Mouse (Mus musculus) testis, adult 2 months (tissue): ENCODE measurements at regions not wholly inside any gene's neighbourhood (a gene's known extent, or its start where the extent isn't known, plus 50 kb on each side); places are given as distances from the start of the nearest gene placed in this dataset.

Experiments
- CTCF ChIP-seq: fragments of 200-500 bp; IDR thresholded peaks from 2 replicates; pipeline ENCODE4 v1.5.1; 2012; ENCODE audit warnings: low read depth, mild to moderate bottlenecking, inconsistent platforms, low read length, moderate library complexity; ENCODE audit not compliant: control insufficient read depth, insufficient read depth, insufficient replicate concordance
- POLR2A ChIP-seq: fragments of 200-500 bp; IDR thresholded peaks from 2 replicates; pipeline ENCODE4 v1.6.1; 2012; ENCODE audit warnings: low read depth, mild to moderate bottlenecking, inconsistent platforms, low read length, moderate library complexity; ENCODE audit not compliant: control insufficient read depth

- no peak for TF ChIP-seq CTCF
- TF ChIP-seq POLR2A: no peak
These were observed 111.8 kb upstream of the Kazn start for GRCm38 (mm10) chr4:142350986-142351385.
